Mouse (Mus musculus): ENCODE measurements at regions not wholly inside any gene's neighbourhood (a gene's known extent, or its start where the extent isn't known, plus 50 kb on each side); places are given as distances from the start of the nearest gene placed in this dataset.

- TF ChIP-seq CTCF (IDR thresholded peaks at IDR 0.05; ENCODE audit: extremely low read depth, insufficient read depth, low read length): no peak
- TF ChIP-seq POLR2A (IDR thresholded peaks at IDR 0.05; ENCODE audit: extremely low read depth, insufficient read depth, low read length): no peak
These were observed 51.9 kb upstream of the Tspan2 start for GRCm38 (mm10) chr3:102682424-102682823.
